Mouse (Mus musculus): ENCODE data around the gene Ankrd13b.
A peak's percentile ranks its signal among the peaks of the same experiment; 100 is the strongest.

The Ankrd13b gene

GRCm38 (mm10) chr11:77491502-77492291 lies 2.2 kb upstream of the Ankrd13b start:
- DNase-seq, result peak in 1 of 2 experiments; percentile 47

- DNase-seq, result peak; percentile 86 to 88
These were observed 1.6 kb upstream of the Ankrd13b start for GRCm38 (mm10) chr11:77491123-77491501.

GRCm38 (mm10) chr11:77490451-77490850 lies 973 bp upstream of the Ankrd13b start:
- DNase-seq, result no peak

- DNase-seq, result no peak
These were observed 502 bp downstream of the Ankrd13b start for GRCm38 (mm10) chr11:77488771-77489581.

- DNase-seq, result no peak
These were observed 2.7 kb downstream of the Ankrd13b start for GRCm38 (mm10) chr11:77486798-77487197.

- DNase-seq, result no peak
These were observed 4.2 kb downstream of the Ankrd13b start for GRCm38 (mm10) chr11:77485229-77485628.

- DNase-seq, result peak; percentile 61 to 72
These were observed 5.8 kb downstream of the Ankrd13b start for GRCm38 (mm10) chr11:77483510-77484255.

GRCm38 (mm10) chr11:77483043-77483442 lies 6.4 kb downstream of the Ankrd13b start:
- DNase-seq, result no peak

GRCm38 (mm10) chr11:77476895-77477294 lies 12.6 kb downstream of the Ankrd13b start:
- no peak for DNase-seq

GRCm38 (mm10) chr11:77476216-77476615 lies 13.3 kb downstream of the Ankrd13b start:
- no peak for DNase-seq

GRCm38 (mm10) chr11:77472775-77473174 lies 16.7 kb downstream of the Ankrd13b start:
- DNase-seq, result no peak

- DNase-seq, result no peak
These were observed 18.1 kb downstream of the Ankrd13b start for GRCm38 (mm10) chr11:77471407-77471806.

- no peak for DNase-seq
These were observed 21.1 kb downstream of the Ankrd13b start for GRCm38 (mm10) chr11:77468397-77468796.

GRCm38 (mm10) chr11:77467784-77468183 lies 21.7 kb downstream of the Ankrd13b start:
- DNase-seq, result peak; percentile 61 to 64

GRCm38 (mm10) chr11:77467157-77467556 lies 22.3 kb downstream of the Ankrd13b start:
- DNase-seq, result peak; percentile 76 to 81

- no peak for DNase-seq
These were observed 22.9 kb downstream of the Ankrd13b start for GRCm38 (mm10) chr11:77466544-77466943.

GRCm38 (mm10) chr11:77465111-77465510 lies 24.4 kb downstream of the Ankrd13b start:
- no peak for DNase-seq

- no peak for DNase-seq
These were observed 24.8 kb downstream of the Ankrd13b start for GRCm38 (mm10) chr11:77464684-77465083.

- no peak for DNase-seq
These were observed 25.7 kb downstream of the Ankrd13b start for GRCm38 (mm10) chr11:77463786-77464185.

GRCm38 (mm10) chr11:77463101-77463445 lies 26.4 kb downstream of the Ankrd13b start:
- DNase-seq, result no peak

- DNase-seq, result no peak
These were observed 27.0 kb downstream of the Ankrd13b start, which contains the start of gene Coro6 for GRCm38 (mm10) chr11:77462283-77463100. Gene Coro6 (plus strand): TSS chr11:77462411.

GRCm38 (mm10) chr11:77461856-77462255 lies 27.6 kb downstream of the Ankrd13b start:
- DNase-seq, result no peak
